Mouse (Mus musculus) heart, adult 2 months (tissue): ENCODE results near the gene Gcnt2. TPM values are rescaled to one million over a fixed set of nuclear protein-coding genes. Genes with fewer than 3 reads are reported as not detected.
"Not testable (repeated sequence)": the region's sequence is repeated elsewhere in the genome, so short reads cannot be mapped to it uniquely, and the experiment has no call there.

ENCODE experiments used
- DNase-seq, 2 experiments: peaks; one replicate each; pipeline ENCODE4 v3.0.0; 2021
- H3K27ac ChIP-seq: fragments of 200-600 bp; 2 replicates; pipeline ENCODE4 v1.8.1; 2022
- H3K27me3 ChIP-seq: fragments of 200-500 bp; 2 replicates; pipeline ENCODE4 v1.6.1; 2012; ENCODE audit warnings: mild to moderate bottlenecking, low read length, inconsistent platforms, mixed read lengths; ENCODE audit not compliant: control insufficient read depth, insufficient read depth
- H3K36me3 ChIP-seq: fragments of 200-500 bp; 2 replicates; pipeline ENCODE4 v1.6.1; 2012; ENCODE audit warnings: low read length, inconsistent platforms; ENCODE audit not compliant: control insufficient read depth, insufficient read depth
- H3K4me1 ChIP-seq: fragments of 200-500 bp; 2 replicates; pipeline ENCODE4 v1.6.1; 2011; ENCODE audit warnings: low read length; ENCODE audit not compliant: control insufficient read depth, insufficient read depth
- H3K4me3 ChIP-seq: fragments of 200-600 bp; 2 replicates; pipeline ENCODE4 v1.8.1; 2022
- H3K79me2 ChIP-seq: fragments of 200-500 bp; replicated peaks from 2 replicates; pipeline ENCODE4 v1.6.1; 2012; ENCODE audit warnings: mild to moderate bottlenecking, inconsistent platforms, low read length, moderate library complexity, mixed read lengths; ENCODE audit not compliant: control insufficient read depth, insufficient read depth
- H3K9ac ChIP-seq: fragments of 200-500 bp; 2 replicates; pipeline ENCODE4 v1.6.1; 2012; ENCODE audit warnings: low read depth, mild to moderate bottlenecking, control low read depth, inconsistent platforms, low read length, mixed read lengths
- CTCF ChIP-seq: fragments of 200-600 bp; IDR thresholded peaks from 2 replicates; pipeline ENCODE4 v1.8.1; 2022; ENCODE audit warnings: antibody characterized with exemption, mild to moderate bottlenecking, moderate library complexity
- EP300 ChIP-seq: fragments of 200-500 bp; IDR thresholded peaks from 2 replicates; pipeline ENCODE4 v1.6.1; 2011; ENCODE audit warnings: low read depth, low read length, control low read depth; ENCODE audit not compliant: insufficient read depth
- POLR2A ChIP-seq: fragments of 200-500 bp; IDR thresholded peaks from 2 replicates; pipeline ENCODE4 v1.6.1; 2011; ENCODE audit warnings: mild to moderate bottlenecking, low read depth, low read length, control low read depth; ENCODE audit not compliant: insufficient read depth
- WGBS: fragments of 180-500 bp; shearing (Covaris S2); methylation state at CpG from one replicate; pipeline ENCODE4 v1.1.7; 2018; 5-methylcytosine and 5-hydroxymethylcytosine counted together
- intact Hi-C: fragments of 180-260 bp; cut with DNase I; formaldehyde crosslinking; loops from one replicate; pipeline ENCODE4 v1.15.1; 2025
- polyA plus RNA-seq: library from polyadenylated mRNA; depleted of rRNA; stranded (reverse); fragments of >200 nt; gene quantifications from 2 replicates; pipeline ENCODE4 v1.2.3, GENCODE M21; 2012
- total RNA-seq, 2 experiments: library from RNA; stranded (reverse); gene quantifications; 2 replicates each; pipeline ENCODE4 v1.2.3; 2021

Gcnt2 gene
- total and polyA plus RNA-seq, 3 experiments: 2.7 to 10.4 (median 8.5) TPM

- Histone ChIP-seq H3K27ac (peak overlapping the region; percentile 65), H3K27me3 (no peaks in the 10 kb centered on the region), H3K4me1 (peaks cover 12% of the 10 kb centered on the region), H3K36me3 (peaks cover 2% of the 10 kb centered on the region; the same call in 1 of the 2 replicates), H3K4me3 (peak overlapping the region; percentile 50), H3K79me2 (no peaks in the 10 kb centered on the region), H3K9ac (peak overlapping the region; percentile 61)
- intact Hi-C loops: loop anchor here (2.0 kb wide), 3 partner anchors 23 to 63 kb away; no protein-coding TSS in a partner anchor
- peak; percentile 74 to 77 for DNase-seq
- TF ChIP-seq CTCF: peak; percentile 29
- no peak for TF ChIP-seq EP300
- peak; percentile 53 for TF ChIP-seq POLR2A
- 1% methylated on average over 38 of the region's 38 CpGs for whole genome bisulfite sequencing
Observed at GRCm38 (mm10) chr13:40917161-40918091, 57.9 kb downstream of the Gcnt2 start.

- no peaks in the 10 kb centered on the region for H3K79me2 ChIP-seq
- 22% methylated on average over 8 of the region's 8 CpGs for WGBS
- peaks cover 2% of the 10 kb centered on the region; the same call in 1 of the 2 replicates for H3K36me3 ChIP-seq
- H3K27ac ChIP-seq: peak overlapping the region; percentile 36; the same call in 1 of the 2 replicates
- peaks cover 10% of the 10 kb centered on the region for H3K4me1 ChIP-seq
- peak; percentile 60 to 77 for DNase-seq
- TF ChIP-seq CTCF (no peak), POLR2A (no peak), EP300 (peak; percentile 79)
- intact Hi-C loops: no loop called here
- H3K27me3 ChIP-seq: no peaks in the 10 kb centered on the region
- no peak overlapping the region for H3K4me3 ChIP-seq
- H3K9ac ChIP-seq: no peak overlapping the region
Observed at GRCm38 (mm10) chr13:40921326-40922059, 61.9 kb downstream of the Gcnt2 start.

DNA sequence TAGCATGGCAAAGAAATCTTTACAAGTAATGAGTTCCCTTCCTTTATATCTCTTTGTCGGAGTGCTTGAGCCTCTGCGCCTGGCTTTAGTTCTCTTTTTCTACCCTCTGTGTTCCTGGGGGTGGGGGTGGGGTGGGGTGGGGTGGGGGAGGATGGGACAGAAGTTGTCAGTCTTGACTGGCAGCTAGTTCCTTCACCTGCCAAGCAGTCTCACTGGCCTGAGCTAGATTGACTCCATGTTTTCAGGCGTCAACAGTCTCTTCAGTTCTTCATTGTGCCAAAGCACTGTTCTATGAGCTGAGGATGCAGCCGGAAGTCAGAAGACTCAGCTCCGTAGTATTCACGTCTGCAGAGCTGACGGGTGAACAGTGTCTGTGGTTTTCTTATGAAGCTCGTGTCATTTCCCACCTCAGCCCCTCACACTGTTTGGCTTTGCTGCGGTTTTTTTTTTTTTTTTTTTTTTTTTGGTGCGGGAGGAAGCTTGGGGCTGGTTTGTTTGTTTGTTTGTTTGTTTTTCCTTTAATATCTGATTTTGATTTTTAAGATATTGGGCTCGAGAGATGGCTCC, 62.8 kb downstream of the Gcnt2 start:
- Histone ChIP-seq H3K4me3 (no peak overlapping the region), H3K4me1 (peaks cover 10% of the 10 kb centered on the region), H3K36me3 (peaks cover 2% of the 10 kb centered on the region; the same call in 1 of the 2 replicates), H3K9ac (no peak overlapping the region), H3K79me2 (no peaks in the 10 kb centered on the region), H3K27me3 (no peaks in the 10 kb centered on the region), H3K27ac (no peak overlapping the region)
- DNase-seq: no peak
- WGBS: 87% methylated on average over 11 of the region's 11 CpGs
- intact Hi-C loops: no loop called here
- no peak for TF ChIP-seq EP300

DNA sequence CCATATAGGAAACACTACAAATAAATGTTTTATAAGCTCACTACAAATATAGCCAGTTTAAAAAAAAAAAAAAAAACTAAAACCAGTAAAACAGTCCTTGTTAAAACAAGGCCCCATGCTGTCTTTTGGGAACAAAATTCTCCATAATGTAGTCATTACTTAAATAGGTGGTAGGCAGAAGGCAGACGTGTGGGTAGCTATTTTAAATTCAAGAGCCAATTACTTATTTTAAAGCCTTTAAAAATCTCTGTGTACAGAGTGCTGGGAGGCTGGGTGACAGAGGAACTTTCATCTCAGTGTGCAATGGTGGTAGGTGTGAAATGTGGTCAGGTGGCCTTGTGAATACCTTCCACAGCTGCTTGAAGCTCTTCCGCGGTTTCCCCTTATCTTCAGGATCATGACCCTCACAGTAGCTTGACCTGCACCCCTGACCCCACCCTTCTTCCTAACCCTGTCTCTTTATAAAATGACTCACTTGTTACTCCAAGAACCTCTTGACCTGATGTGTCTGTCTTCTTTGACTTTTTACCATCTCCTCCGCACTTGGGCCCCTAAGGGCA, 64.3 kb downstream of the Gcnt2 start:
- WGBS: 90% methylated on average over 4 of the region's 4 CpGs

GRCm38 (mm10) chr13:40928192-40928898, 68.8 kb downstream of the Gcnt2 start:
- peaks cover 1% of the 10 kb centered on the region; the same call in 1 of the 2 replicates for H3K4me1 ChIP-seq
- intact Hi-C loops: no loop called here
- WGBS: 51% methylated on average over 9 of the region's 9 CpGs
- H3K79me2 ChIP-seq: no peaks in the 10 kb centered on the region
- H3K4me3 ChIP-seq: no peak overlapping the region
- H3K27ac ChIP-seq: peak overlapping the region; percentile 9; the same call in 1 of the 2 replicates
- peak in 1 of 2 experiments; percentile 12 for DNase-seq
- no peaks in the 10 kb centered on the region for H3K36me3 ChIP-seq
- H3K9ac ChIP-seq: no peak overlapping the region
- H3K27me3 ChIP-seq: no peaks in the 10 kb centered on the region
- TF ChIP-seq POLR2A (no peak), CTCF (no peak), EP300 (no peak)

More for the DNA sequence above, 64.3 kb downstream of the Gcnt2 start:
- H3K9ac ChIP-seq: no peak overlapping the region
- H3K4me3 ChIP-seq: no peak overlapping the region
- no peaks in the 10 kb centered on the region for H3K27me3 ChIP-seq
- H3K36me3 ChIP-seq: peaks cover 2% of the 10 kb centered on the region; the same call in 1 of the 2 replicates
- TF ChIP-seq CTCF: no peak
- TF ChIP-seq EP300: no peak
- no peak for TF ChIP-seq POLR2A
- intact Hi-C loops: no loop called here
- H3K27ac ChIP-seq: no peak overlapping the region
- peaks cover 8% of the 10 kb centered on the region for H3K4me1 ChIP-seq
- no peak for DNase-seq
- H3K79me2 ChIP-seq: no peaks in the 10 kb centered on the region

- H3K27me3 ChIP-seq, H3K36me3 ChIP-seq, H3K9ac ChIP-seq, intact Hi-C loops, H3K79me2 ChIP-seq, H3K4me1 ChIP-seq, H3K27ac ChIP-seq, H3K4me3 ChIP-seq: not testable (repeated sequence)
- DNase-seq: peak in 1 of 2 experiments; percentile 10
- 0% methylated on average over 1 of the region's 2 CpGs for WGBS
Observed at GRCm38 (mm10) chr13:40931871-40932270, 72.3 kb downstream of the Gcnt2 start.
